Mouse (Mus musculus) neural tube, embryonic 14.5 days (tissue): ENCODE measurements at regions not wholly inside any gene's neighbourhood (a gene's known extent, or its start where the extent isn't known, plus 50 kb on each side); places are given as distances from the start of the nearest gene placed in this dataset.

ENCODE experiments used
- ATAC-seq: fragments of 200-750 bp; cut with Nextera tagmentation; 2 replicates; pipeline ENCODE4 v1.8.0; 2017; ENCODE audit warnings: low read depth, mild to moderate bottlenecking, moderate TSS enrichment, moderate library complexity
- H3K27ac ChIP-seq: fragments of 300-500 bp; sonication (generic); 2 replicates; pipeline ENCODE4 v1.5.1; 2014; ENCODE audit warnings: low read depth, mild to moderate bottlenecking, control low read depth, low read length, moderate library complexity, mixed read lengths
- H3K27me3 ChIP-seq: fragments of 300-500 bp; sonication (generic); 2 replicates; pipeline ENCODE4 v1.6.1; 2014; ENCODE audit warnings: low read length; ENCODE audit not compliant: control insufficient read depth, insufficient read depth
- H3K36me3 ChIP-seq: fragments of 300-500 bp; sonication (generic); 2 replicates; pipeline ENCODE4 v1.6.1; 2014; ENCODE audit warnings: low read length, mixed read lengths; ENCODE audit not compliant: control insufficient read depth, insufficient read depth
- H3K4me1 ChIP-seq: fragments of 300-500 bp; sonication (generic); 2 replicates; pipeline ENCODE4 v1.6.1; 2014; ENCODE audit warnings: low read length; ENCODE audit not compliant: control insufficient read depth, insufficient read depth
- H3K4me2 ChIP-seq: fragments of 300-500 bp; sonication (generic); 2 replicates; pipeline ENCODE4 v1.6.1; 2014; ENCODE audit warnings: mild to moderate bottlenecking, low read depth, low read length, control low read depth
- H3K4me3 ChIP-seq: fragments of 300-500 bp; sonication (generic); 2 replicates; pipeline ENCODE4 v1.5.1; 2014; ENCODE audit warnings: low read depth, low read length, control low read depth, mixed read lengths
- H3K9ac ChIP-seq: fragments of 300-500 bp; sonication (generic); replicated peaks from 2 replicates; pipeline ENCODE4 v1.6.1; 2014; ENCODE audit warnings: low read depth, mild to moderate bottlenecking, control low read depth, low read length, mixed read lengths
- H3K9me3 ChIP-seq: fragments of 300-500 bp; sonication (generic); 2 replicates; pipeline ENCODE4 v1.6.1; 2016; ENCODE audit warnings: low read length; ENCODE audit not compliant: control insufficient read depth
- WGBS: fragments of 180-500 bp; shearing (Covaris S2); extraction: QIAGEN DNeasy Blood & Tissue Kit; methylation state at CpG from one replicate; pipeline ENCODE4 v1.1.7; 2014; 5-methylcytosine and 5-hydroxymethylcytosine counted together

- H3K27ac ChIP-seq, result no peak overlapping the region
- no peaks in the 10 kb centered on the region for H3K9me3 ChIP-seq
- H3K36me3 ChIP-seq, result no peaks in the 10 kb centered on the region
- H3K4me1 ChIP-seq, result no peaks in the 10 kb centered on the region
- H3K27me3 ChIP-seq, result no peaks in the 10 kb centered on the region
- no peak overlapping the region for H3K4me3 ChIP-seq
- ATAC-seq, result no peak
- H3K9ac ChIP-seq, result no peak overlapping the region
- no peak overlapping the region for H3K4me2 ChIP-seq
- WGBS, result 56% methylated on average over 9 of the region's 9 CpGs
Measured at GRCm38 (mm10) chr4:94073178-94073870, 483.0 kb upstream of the Gm10306 start.

GRCm38 (mm10) chr4:94082839-94083238, 473.5 kb upstream of the Gm10306 start:
- Histone ChIP-seq H3K36me3 (no peaks in the 10 kb centered on the region), H3K4me1 (no peaks in the 10 kb centered on the region), H3K9me3 (no peaks in the 10 kb centered on the region), H3K27ac (no peak overlapping the region), H3K4me3 (no peak overlapping the region), H3K4me2 (no peak overlapping the region), H3K27me3 (no peaks in the 10 kb centered on the region), H3K9ac (no peak overlapping the region)
- 66% methylated on average over 3 of the region's 3 CpGs for WGBS
- no peak for ATAC-seq

- Histone ChIP-seq H3K27me3 (no peaks in the 10 kb centered on the region), H3K9me3 (no peaks in the 10 kb centered on the region), H3K36me3 (no peaks in the 10 kb centered on the region), H3K4me2 (no peak overlapping the region), H3K4me1 (no peaks in the 10 kb centered on the region), H3K27ac (no peak overlapping the region), H3K4me3 (no peak overlapping the region), H3K9ac (no peak overlapping the region)
- ATAC-seq, result no peak
- 81% methylated on average over 5 of the region's 5 CpGs for WGBS
Measured at GRCm38 (mm10) chr4:94094379-94094778, 462.0 kb upstream of the Gm10306 start.

GRCm38 (mm10) chr4:94106941-94107340, 449.4 kb upstream of the Gm10306 start:
- Histone ChIP-seq H3K27ac (no peak overlapping the region), H3K4me1 (no peaks in the 10 kb centered on the region), H3K27me3 (no peaks in the 10 kb centered on the region), H3K36me3 (no peaks in the 10 kb centered on the region), H3K4me2 (no peak overlapping the region), H3K9me3 (no peaks in the 10 kb centered on the region), H3K4me3 (no peak overlapping the region), H3K9ac (no peak overlapping the region)
- WGBS, result 83% methylated on average over 4 of the region's 4 CpGs
- no peak for ATAC-seq

GRCm38 (mm10) chr4:94116881-94117280, 439.5 kb upstream of the Gm10306 start:
- no peak overlapping the region for H3K4me3 ChIP-seq
- no peaks in the 10 kb centered on the region for H3K36me3 ChIP-seq
- ATAC-seq, result no peak
- H3K27me3 ChIP-seq, result no peaks in the 10 kb centered on the region
- no peaks in the 10 kb centered on the region for H3K9me3 ChIP-seq
- H3K9ac ChIP-seq, result no peak overlapping the region
- no peak overlapping the region for H3K27ac ChIP-seq
- H3K4me1 ChIP-seq, result no peaks in the 10 kb centered on the region
- H3K4me2 ChIP-seq, result no peak overlapping the region
- 63% methylated on average over 3 of the region's 3 CpGs for WGBS

GRCm38 (mm10) chr4:94124177-94124576, 432.2 kb upstream of the Gm10306 start:
- WGBS, result 79% methylated on average over 14 of the region's 14 CpGs
- ATAC-seq, result peak; percentile 63; the same call in 1 of the 2 replicates

GRCm38 (mm10) chr4:94137921-94138320, 418.4 kb upstream of the Gm10306 start:
- Histone ChIP-seq H3K4me2 (no peak overlapping the region), H3K27ac (no peak overlapping the region), H3K4me1 (no peaks in the 10 kb centered on the region), H3K4me3 (no peak overlapping the region), H3K36me3 (no peaks in the 10 kb centered on the region), H3K9me3 (no peaks in the 10 kb centered on the region), H3K9ac (no peak overlapping the region), H3K27me3 (no peaks in the 10 kb centered on the region)
- no peak for ATAC-seq
- 82% methylated on average over 2 of the region's 2 CpGs for WGBS

More at GRCm38 (mm10) chr4:94124177-94124576, 432.2 kb upstream of the Gm10306 start:
- Histone ChIP-seq H3K27ac (no peak overlapping the region), H3K9me3 (no peaks in the 10 kb centered on the region), H3K36me3 (no peaks in the 10 kb centered on the region), H3K4me1 (no peaks in the 10 kb centered on the region), H3K27me3 (no peaks in the 10 kb centered on the region), H3K4me2 (no peak overlapping the region), H3K9ac (no peak overlapping the region), H3K4me3 (no peak overlapping the region)

- WGBS, result 34% methylated on average over 7 of the region's 7 CpGs
Measured at GRCm38 (mm10) chr4:94144901-94145801, 411.2 kb upstream of the Gm10306 start.

GRCm38 (mm10) chr4:94147964-94148533, 408.3 kb upstream of the Gm10306 start:
- H3K36me3 ChIP-seq, result no peaks in the 10 kb centered on the region
- no peak overlapping the region for H3K27ac ChIP-seq
- H3K9me3 ChIP-seq, result no peaks in the 10 kb centered on the region
- no peak overlapping the region for H3K4me3 ChIP-seq
- no peak overlapping the region for H3K9ac ChIP-seq
- H3K4me1 ChIP-seq, result no peaks in the 10 kb centered on the region
- H3K4me2 ChIP-seq, result no peak overlapping the region
- H3K27me3 ChIP-seq, result no peaks in the 10 kb centered on the region
- ATAC-seq, result no peak

More at GRCm38 (mm10) chr4:94144901-94145801, 411.2 kb upstream of the Gm10306 start:
- Histone ChIP-seq H3K36me3 (no peaks in the 10 kb centered on the region), H3K4me3 (no peak overlapping the region), H3K9me3 (no peaks in the 10 kb centered on the region), H3K4me2 (no peak overlapping the region), H3K9ac (no peak overlapping the region), H3K4me1 (no peaks in the 10 kb centered on the region), H3K27ac (no peak overlapping the region), H3K27me3 (no peaks in the 10 kb centered on the region)
- ATAC-seq, result peak; percentile 52
